Mouse (Mus musculus) cerebellum, postnatal 36 days (tissue): ENCODE data around the gene Phpt1.
A peak's percentile ranks its signal among the peaks of the same experiment; 100 is the strongest.
"Not testable (repeated sequence)": the region's sequence is repeated elsewhere in the genome, so short reads cannot be mapped to it uniquely, and the experiment has no call there.

ENCODE experiments used
- DNase-seq, 2 experiments: peaks; one replicate each; pipeline ENCODE4 v3.0.0; 2021 to 2022; ENCODE audit warnings: mixed read lengths in 2 of 2

Gene Phpt1

GRCm38 (mm10) chr2:25558774-25559173 lies 16.2 kb downstream of the Phpt1 start:
- no peak for DNase-seq

GRCm38 (mm10) chr2:25557964-25558360 lies 17.1 kb downstream of the Phpt1 start:
- no peak for DNase-seq

- peak; percentile 92 to 95 for DNase-seq
Measured at GRCm38 (mm10) chr2:25557221-25557963, 17.6 kb downstream of the Phpt1 start, which contains the start of gene Edf1. TSS of gene Edf1 (plus strand) at chr2:25557847.

- DNase-seq = no peak
Measured at GRCm38 (mm10) chr2:25556296-25556695, 18.7 kb downstream of the Phpt1 start.

GRCm38 (mm10) chr2:25555479-25555878 lies 19.5 kb downstream of the Phpt1 start:
- DNase-seq = not testable (repeated sequence)

GRCm38 (mm10) chr2:25553171-25553786 lies 21.7 kb downstream of the Phpt1 start:
- DNase-seq = not testable (repeated sequence)

GRCm38 (mm10) chr2:25551186-25551585 lies 23.8 kb downstream of the Phpt1 start:
- peak; percentile 62 to 75 for DNase-seq

GRCm38 (mm10) chr2:25549021-25549991 lies 25.7 kb downstream of the Phpt1 start:
- no peak for DNase-seq

- peak; percentile 98 for DNase-seq
Measured at GRCm38 (mm10) chr2:25546811-25547491, 28.1 kb downstream of the Phpt1 start, which contains the start of gene Traf2. TSS of gene Traf2 (minus strand) at chr2:25546940.

- DNase-seq = no peak
Measured at GRCm38 (mm10) chr2:25545996-25546810, 28.8 kb downstream of the Phpt1 start.

- no peak for DNase-seq
Measured at GRCm38 (mm10) chr2:25541644-25542367, 33.2 kb downstream of the Phpt1 start.

GRCm38 (mm10) chr2:25540541-25540948 lies 34.5 kb downstream of the Phpt1 start:
- DNase-seq = no peak

- DNase-seq = no peak
Measured at GRCm38 (mm10) chr2:25536531-25536930, 38.5 kb downstream of the Phpt1 start.

- no peak for DNase-seq
Measured at GRCm38 (mm10) chr2:25534866-25535182, 40.2 kb downstream of the Phpt1 start.

- peak; percentile 88 for DNase-seq
Measured at GRCm38 (mm10) chr2:25534178-25534865, 40.7 kb downstream of the Phpt1 start.

GRCm38 (mm10) chr2:25533707-25534106 lies 41.3 kb downstream of the Phpt1 start:
- no peak for DNase-seq

- no peak for DNase-seq
Measured at GRCm38 (mm10) chr2:25526510-25527302, 48.3 kb downstream of the Phpt1 start.
